ENCODE assay signal across 9 mouse cellular contexts in the genomic region with DNA sequence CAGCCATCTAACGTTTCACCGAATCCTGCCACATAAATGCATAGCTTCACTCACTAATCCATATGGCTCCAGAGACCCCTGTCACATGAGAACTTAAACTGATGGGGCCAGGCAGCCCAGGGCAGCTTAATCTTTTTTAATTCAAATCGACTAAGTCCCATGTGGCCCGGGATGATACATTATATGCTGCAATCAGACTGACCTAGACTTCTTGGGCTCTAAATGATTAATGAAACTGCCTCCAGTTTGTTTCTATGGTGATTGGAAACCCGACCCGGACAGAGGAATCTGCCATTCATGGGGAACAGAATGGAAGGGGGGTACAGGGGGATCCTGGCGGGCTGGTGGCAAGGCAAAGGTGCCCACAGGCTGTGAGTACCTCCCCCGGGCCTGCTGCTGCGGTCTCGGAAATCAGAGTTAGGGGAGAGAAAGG.
DNase-seq lines count a peak whose midpoint lies in the region; ATAC-seq and TF ChIP-seq lines count a peak whose summit lies in the region.
"Had no signal": no experiment of that assay in that cellular context is flagged by ENCODE, and none has a peak within 500 bp of the region (broad histone marks: within the 10 kb centered on the region; RNA-seq: fewer than 3 reads in every experiment).

No protein-coding gene starts in this region.

- peak overlapping the region; percentile 11; the same call in 1 of the 2 replicates for H3K9ac ChIP-seq in hindbrain, embryonic 11.5 days (ENCODE audit: low read depth, low read length)
- H3K9ac ChIP-seq in midbrain, embryonic 13.5 days (replicated peaks), result peak overlapping the region; percentile 19; the same call in 1 of the 2 replicates
- H3K9ac ChIP-seq in heart, embryonic 11.5 days (ENCODE audit: low read depth, low read length), result no peak overlapping the region

- H3K27me3 ChIP-seq in hindbrain, embryonic 11.5 days (ENCODE audit: control insufficient read depth, insufficient read depth, low read length), result no peaks in the 10 kb centered on the region; the same call in 1 of the 2 replicates
- peaks cover 37% of the 10 kb centered on the region for H3K27me3 ChIP-seq in midbrain, embryonic 13.5 days
- H3K27me3 ChIP-seq in heart, embryonic 11.5 days (ENCODE audit: control insufficient read depth, insufficient read depth, low read length), result no peaks in the 10 kb centered on the region
- H3K27me3 ChIP-seq in cerebellum, adult 2 months (ENCODE audit: control insufficient read depth, insufficient read depth, low read length), result no peaks in the 10 kb centered on the region; the same call in 1 of the 2 replicates

- peak overlapping the region; percentile 78 for H3K27ac ChIP-seq in hindbrain, embryonic 11.5 days (ENCODE audit: low read depth, low read length)
- H3K27ac ChIP-seq in midbrain, embryonic 13.5 days, result no peak overlapping the region; the same call in 1 of the 2 replicates
- no peak overlapping the region for H3K27ac ChIP-seq in heart, embryonic 11.5 days (ENCODE audit: low read depth, low read length)
- no peak overlapping the region for H3K27ac ChIP-seq in cerebellum, adult 2 months (ENCODE audit: insufficient read depth, low read length)

- ATAC-seq in hindbrain, embryonic 11.5 days (ENCODE audit: low FRiP score), result peak; percentile 94
- ATAC-seq in midbrain, embryonic 13.5 days, result peak; percentile 95
- no peak for ATAC-seq in activated CD4-positive, CD25-positive, alpha-beta regulatory T cell, adult 4 months
- no peak for ATAC-seq in heart, embryonic 11.5 days (replicated peaks; ENCODE audit: insufficient number of reproducible peaks, low FRiP score, low TSS enrichment)

- no peak overlapping the region for H3K4me3 ChIP-seq in hindbrain, embryonic 11.5 days (ENCODE audit: low read depth, low read length)
- no peak overlapping the region for H3K4me3 ChIP-seq in midbrain, embryonic 13.5 days (replicated peaks)
- no peak overlapping the region for H3K4me3 ChIP-seq in heart, embryonic 11.5 days (ENCODE audit: low read depth, low read length)
- H3K4me3 ChIP-seq in cerebellum, adult 2 months (replicated peaks; ENCODE audit: insufficient read depth, low read depth, low read length), result no peak overlapping the region

- no peaks in the 10 kb centered on the region for H3K9me3 ChIP-seq in hindbrain, embryonic 11.5 days (ENCODE audit: control insufficient read depth, low read length)
- H3K9me3 ChIP-seq in midbrain, embryonic 13.5 days, result no peaks in the 10 kb centered on the region
- no peaks in the 10 kb centered on the region for H3K9me3 ChIP-seq in heart, embryonic 11.5 days (replicated peaks; ENCODE audit: control insufficient read depth, low read length)

- H3K4me2 ChIP-seq in hindbrain, embryonic 11.5 days (replicated peaks; ENCODE audit: low read depth, low read length), result peak overlapping the region; percentile 35
- H3K4me2 ChIP-seq in midbrain, embryonic 13.5 days (replicated peaks), result peak overlapping the region; percentile 43
- H3K4me2 ChIP-seq in heart, embryonic 11.5 days, result no peak overlapping the region

- TF ChIP-seq POLR2A in brain, embryonic 14.5 days (IDR thresholded peaks at IDR 0.05; ENCODE audit: borderline replicate concordance, extremely low read depth, insufficient read depth, insufficient read length, poor library complexity, severe bottlenecking), result no peak
- TF ChIP-seq POLR2A in cerebellum, adult 2 months (IDR thresholded peaks at IDR 0.05; ENCODE audit: borderline replicate concordance, insufficient read depth, low read length), result no peak

- no peaks in the 10 kb centered on the region for H3K36me3 ChIP-seq in hindbrain, embryonic 11.5 days (ENCODE audit: control insufficient read depth, insufficient read depth, low read length)
- H3K36me3 ChIP-seq in midbrain, embryonic 13.5 days, result no peaks in the 10 kb centered on the region
- H3K36me3 ChIP-seq in heart, embryonic 11.5 days (ENCODE audit: control insufficient read depth, insufficient read depth, low read length), result no peaks in the 10 kb centered on the region

- TF ChIP-seq CTCF in brain, embryonic 14.5 days (IDR thresholded peaks at IDR 0.05; ENCODE audit: borderline replicate concordance, extremely low read depth, insufficient read depth, insufficient read length), result no peak
- TF ChIP-seq CTCF in cerebellum, adult 2 months (IDR thresholded peaks at IDR 0.05; ENCODE audit: borderline replicate concordance, insufficient read depth, low read depth, low read length), result no peak

- H3K4me1 ChIP-seq in hindbrain, embryonic 11.5 days (replicated peaks; ENCODE audit: control insufficient read depth, insufficient read depth, low read length), result peaks cover 4% of the 10 kb centered on the region
- H3K4me1 ChIP-seq in midbrain, embryonic 13.5 days (replicated peaks), result peaks cover 20% of the 10 kb centered on the region
- 0 out of 2 replicates have a peak, but pooled peaks cover 2% of the 10 kb centered on the region for H3K4me1 ChIP-seq in heart, embryonic 11.5 days (ENCODE audit: control insufficient read depth, insufficient read depth, low read length)
- no peaks in the 10 kb centered on the region for H3K4me1 ChIP-seq in cerebellum, adult 2 months (ENCODE audit: control insufficient read depth, insufficient read depth, low read length)

- 13% methylated on average over 10 of the region's 10 CpGs for WGBS in hindbrain, embryonic 11.5 days
- WGBS in midbrain, embryonic 13.5 days, result 5% methylated on average over 10 of the region's 10 CpGs
- WGBS in heart, embryonic 11.5 days (ENCODE audit: insufficient replicate concordance), result 53% methylated on average over 10 of the region's 10 CpGs
- WGBS in cerebellum, adult 2 months, result 8% methylated on average over 10 of the region's 10 CpGs

- DNase-seq in brain, embryonic 14.5 days (ENCODE audit: low read depth), result peak; percentile 78
- peak; percentile 62 for DNase-seq in embryo, embryonic 11.5 days (ENCODE audit: low read depth, low spot score)
- peak; percentile 77 for DNase-seq in hindbrain, embryonic 11.5 days (ENCODE audit: low spot score)
- DNase-seq in B cell, adult 2 months, result no peak
- no peak for DNase-seq in cerebellum, adult 2 months
- DNase-seq: cerebellum, postnatal 14 days had no signal

Comparison
In these comparisons a context has a peak if more than half of its experiments do, and no peak if none do; other contexts are left out.
1. DNase-seq: peak in brain, embryonic 14.5 days (single experiment), embryo, embryonic 11.5 days (single experiment) and hindbrain, embryonic 11.5 days (single experiment); none in B cell, adult 2 months (0 of 2) and cerebellum, adult 2 months (0 of 2).
2. ATAC-seq: peak in hindbrain, embryonic 11.5 days (single experiment) and midbrain, embryonic 13.5 days (single experiment); none in activated CD4-positive, CD25-positive, alpha-beta regulatory T cell, adult 4 months (single experiment) and heart, embryonic 11.5 days (single experiment).